Mouse (Mus musculus) liver, postnatal 0 days (tissue): ENCODE data around the gene Mycbp2. TPM values are rescaled to one million over a fixed set of nuclear protein-coding genes. Genes with fewer than 3 reads are reported as not detected.

Source experiments
- ATAC-seq: fragments of 200-750 bp; cut with Nextera tagmentation; 2 replicates; pipeline ENCODE4 v1.8.0; 2017; ENCODE audit warnings: mild to moderate bottlenecking, moderate library complexity
- DNase-seq: peaks from one replicate; pipeline ENCODE4 v3.0.0-alpha.2; 2016
- H3K27ac ChIP-seq: fragments of 300-500 bp; sonication (generic); 2 replicates; pipeline ENCODE4 v1.5.1; 2014; ENCODE audit warnings: antibody characterized with exemption, moderate library complexity, mild to moderate bottlenecking, low read depth
- H3K27me3 ChIP-seq: fragments of 300-500 bp; sonication (generic); 2 replicates; pipeline ENCODE4 v1.6.1; 2014; ENCODE audit warnings: low read length, control low read depth, mixed read lengths; ENCODE audit not compliant: insufficient read depth
- H3K36me3 ChIP-seq: fragments of 300-500 bp; sonication (generic); replicated peaks from 2 replicates; pipeline ENCODE4 v1.6.1; 2014; ENCODE audit warnings: mild to moderate bottlenecking, control low read depth, low read length, moderate library complexity, mixed read lengths; ENCODE audit not compliant: insufficient read depth
- H3K4me1 ChIP-seq: fragments of 300-500 bp; sonication (generic); 2 replicates; pipeline ENCODE4 v1.6.1; 2014; ENCODE audit warnings: antibody characterized with exemption, mild to moderate bottlenecking, control low read depth; ENCODE audit not compliant: insufficient read depth
- H3K4me2 ChIP-seq: fragments of 300-500 bp; sonication (generic); 2 replicates; pipeline ENCODE4 v1.6.1; 2014; ENCODE audit warnings: low read depth, mild to moderate bottlenecking, low read length, moderate library complexity, mixed read lengths
- H3K4me3 ChIP-seq: fragments of 300-500 bp; sonication (generic); 2 replicates; pipeline ENCODE4 v1.5.1; 2014; ENCODE audit warnings: low read depth, low read length
- H3K9ac ChIP-seq: fragments of 300-500 bp; sonication (generic); replicated peaks from 2 replicates; pipeline ENCODE4 v1.6.1; 2014; ENCODE audit warnings: mild to moderate bottlenecking, moderate library complexity
- H3K9me3 ChIP-seq: fragments of 300-500 bp; sonication (generic); 2 replicates; pipeline ENCODE4 v1.6.1; 2016; ENCODE audit warnings: mild to moderate bottlenecking, control low read depth, low read length, mixed read lengths
- CTCF ChIP-seq: sonication (generic); IDR thresholded peaks from 2 replicates; pipeline ENCODE4 v1.5.1; 2016; ENCODE audit warnings: antibody characterized with exemption, low read depth
- EP300 ChIP-seq: IDR thresholded peaks from 2 replicates; pipeline ENCODE4 v1.6.1; 2016; ENCODE audit warnings: antibody characterized with exemption, low read depth, mild to moderate bottlenecking
- WGBS: fragments of 180-500 bp; shearing (Covaris S2); extraction: QIAGEN DNeasy Blood & Tissue Kit; methylation state at CpG from one replicate; pipeline ENCODE4 v1.1.7; 2014; ENCODE audit not compliant: insufficient replicate concordance; 5-methylcytosine and 5-hydroxymethylcytosine counted together
- polyA plus RNA-seq: library from polyadenylated mRNA; unstranded; fragments of >200 nt; fragmentation: Nextera tagmentation; extraction: Ambion mirVana; gene quantifications from 2 replicates; pipeline ENCODE4 v1.2.1, GENCODE M21; 2015

The Mycbp2 gene
- polyA plus RNA-seq, 1 experiment from 2014 or later, result 8.0 TPM

GRCm38 (mm10) chr14:103376765-103377164 is 30.2 kb upstream of the Mycbp2 start:
- Histone ChIP-seq H3K4me1 (no peaks in the 10 kb centered on the region; the same call in 1 of the 2 replicates), H3K36me3 (no peaks in the 10 kb centered on the region), H3K27ac (no peak overlapping the region), H3K4me2 (no peak overlapping the region), H3K9me3 (no peaks in the 10 kb centered on the region), H3K27me3 (no peaks in the 10 kb centered on the region), H3K9ac (no peak overlapping the region), H3K4me3 (no peak overlapping the region)
- no peak for DNase-seq
- TF ChIP-seq EP300, result no peak
- no peak for TF ChIP-seq CTCF
- 48% methylated on average over 3 of the region's 3 CpGs for WGBS
- ATAC-seq, result no peak

- Histone ChIP-seq H3K4me3 (no peak overlapping the region), H3K4me2 (no peak overlapping the region), H3K36me3 (no peaks in the 10 kb centered on the region), H3K27ac (no peak overlapping the region), H3K9me3 (no peaks in the 10 kb centered on the region), H3K27me3 (no peaks in the 10 kb centered on the region), H3K9ac (no peak overlapping the region), H3K4me1 (no peaks in the 10 kb centered on the region; the same call in 1 of the 2 replicates)
- WGBS, result 74% methylated on average over 1 of the region's 1 CpGs
- TF ChIP-seq EP300 (no peak), CTCF (no peak)
- DNase-seq (no peak), ATAC-seq (no peak)
These were observed 28.9 kb upstream of the Mycbp2 start for GRCm38 (mm10) chr14:103375523-103375922.

- ATAC-seq, result no peak
- Histone ChIP-seq H3K4me3 (no peak overlapping the region), H3K4me2 (no peak overlapping the region), H3K4me1 (no peaks in the 10 kb centered on the region), H3K27me3 (no peaks in the 10 kb centered on the region), H3K9me3 (no peaks in the 10 kb centered on the region), H3K27ac (no peak overlapping the region), H3K36me3 (no peaks in the 10 kb centered on the region), H3K9ac (no peak overlapping the region)
- WGBS, result 20% methylated on average over 2 of the region's 2 CpGs
- no peak for DNase-seq
- TF ChIP-seq CTCF (no peak), EP300 (no peak)
These were observed 16.6 kb upstream of the Mycbp2 start for GRCm38 (mm10) chr14:103363199-103363598.

GRCm38 (mm10) chr14:103356066-103356465 is 9.5 kb upstream of the Mycbp2 start:
- Histone ChIP-seq H3K36me3 (no peaks in the 10 kb centered on the region), H3K4me1 (peaks cover 7% of the 10 kb centered on the region; the same call in 1 of the 2 replicates), H3K27ac (no peak overlapping the region), H3K4me3 (no peak overlapping the region), H3K27me3 (no peaks in the 10 kb centered on the region), H3K9me3 (no peaks in the 10 kb centered on the region), H3K4me2 (no peak overlapping the region), H3K9ac (no peak overlapping the region)
- DNase-seq, result no peak
- TF ChIP-seq CTCF (no peak), EP300 (no peak)
- ATAC-seq, result no peak
- WGBS, result 65% methylated on average over 3 of the region's 3 CpGs

- no peak overlapping the region for H3K9ac ChIP-seq
- DNase-seq (no peak), ATAC-seq (no peak)
- H3K36me3 ChIP-seq, result no peaks in the 10 kb centered on the region
- H3K4me3 ChIP-seq, result no peak overlapping the region
- no peaks in the 10 kb centered on the region for H3K27me3 ChIP-seq
- H3K4me1 ChIP-seq, result peaks cover 15% of the 10 kb centered on the region
- H3K4me2 ChIP-seq, result peak overlapping the region; percentile 28
- no peaks in the 10 kb centered on the region for H3K9me3 ChIP-seq
- no peak overlapping the region for H3K27ac ChIP-seq
- TF ChIP-seq EP300 (no peak), CTCF (no peak)
- 55% methylated on average over 17 of the region's 18 CpGs for WGBS
These were observed 8.1 kb upstream of the Mycbp2 start for GRCm38 (mm10) chr14:103354396-103355352.

- H3K9me3 ChIP-seq, result no peaks in the 10 kb centered on the region
- H3K4me2 ChIP-seq, result peak overlapping the region; percentile 97
- peak overlapping the region; percentile 84 for H3K4me3 ChIP-seq
- no peaks in the 10 kb centered on the region for H3K36me3 ChIP-seq
- H3K27me3 ChIP-seq, result no peaks in the 10 kb centered on the region
- TF ChIP-seq EP300 (no peak), CTCF (peak; percentile 22; the same call in 1 of the 2 replicates)
- DNase-seq (no peak), ATAC-seq (peak; percentile 56)
- peaks cover 42% of the 10 kb centered on the region for H3K4me1 ChIP-seq
- H3K27ac ChIP-seq, result peak overlapping the region; percentile 93
- H3K9ac ChIP-seq, result peak overlapping the region; percentile 80
- WGBS, result under 1% methylated on average over 66 of the region's 83 CpGs
These were observed 521 bp downstream of the Mycbp2 start for GRCm38 (mm10) chr14:103345858-103346728.
